Mouse (Mus musculus): ENCODE measurements around the gene Knstrn. TPM values are rescaled to one million over a fixed set of nuclear protein-coding genes. Genes with fewer than 3 reads are reported as not detected.

Knstrn gene
- total RNA-seq (2021): 1 to 10 TPM; 1.5 to 1.7 TPM
- long read RNA-seq, experiment 1, full-length matches to known transcripts: 1 of 1 reads
- long read RNA-seq, experiment 1, partial matches to known transcripts: 0 of 1 reads
- long read RNA-seq, experiment 1, other reads (novel, unspliced or antisense): 0 of 1 reads
- long read RNA-seq, experiment 2, partial matches to known transcripts: 0 of 1 reads
- long read RNA-seq, experiment 2, other reads (novel, unspliced or antisense): 1 of 1 reads

DNA sequence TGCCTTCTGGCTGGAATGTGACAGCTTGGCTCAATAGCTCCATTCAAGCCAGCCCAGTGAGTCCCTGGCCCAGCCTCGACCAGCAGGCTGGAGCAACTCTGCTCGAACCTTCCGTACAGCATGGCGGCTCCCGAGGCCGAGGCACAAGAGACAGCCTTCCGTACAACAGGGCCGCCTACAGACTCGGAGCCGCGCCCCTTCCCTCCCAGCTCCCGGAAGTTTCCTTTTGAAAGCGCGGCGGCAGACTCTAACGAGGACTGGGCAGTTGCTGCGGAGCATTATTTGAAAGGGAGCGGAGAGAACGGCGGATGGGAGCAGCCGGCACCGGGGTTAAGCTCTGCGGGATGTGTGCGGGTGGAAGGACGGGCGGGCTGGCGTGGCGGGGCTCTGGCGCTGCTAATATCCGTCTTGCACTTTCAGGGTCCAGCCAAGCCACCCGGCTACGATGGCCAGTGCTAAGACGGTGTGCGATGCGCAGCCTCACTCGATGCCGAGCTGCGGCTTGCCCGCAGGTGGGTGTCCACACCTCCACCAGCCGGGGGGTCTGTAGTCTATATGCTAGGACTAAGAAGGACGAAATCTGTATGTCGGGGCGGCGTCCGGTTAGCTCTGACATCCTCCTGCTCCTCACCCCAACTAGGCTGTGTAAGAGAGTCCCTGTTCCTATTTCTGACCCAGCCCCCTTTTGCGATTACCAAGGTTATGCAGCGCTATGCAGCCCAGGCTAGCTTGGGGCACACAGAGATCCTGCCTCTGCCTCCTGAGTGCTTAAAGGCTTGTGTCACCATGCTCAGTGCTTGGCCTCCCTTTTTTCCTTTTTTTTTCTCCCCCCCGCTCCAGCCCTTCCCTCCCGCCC, at the start of gene Knstrn:
Gene Knstrn, plus strand, starts transcription at position 23 of the 856 bp plus-strand sequence.
- peak; percentile 81 to 89 for DNase-seq (ENCODE audit: low spot score in 2 of 2)

DNA sequence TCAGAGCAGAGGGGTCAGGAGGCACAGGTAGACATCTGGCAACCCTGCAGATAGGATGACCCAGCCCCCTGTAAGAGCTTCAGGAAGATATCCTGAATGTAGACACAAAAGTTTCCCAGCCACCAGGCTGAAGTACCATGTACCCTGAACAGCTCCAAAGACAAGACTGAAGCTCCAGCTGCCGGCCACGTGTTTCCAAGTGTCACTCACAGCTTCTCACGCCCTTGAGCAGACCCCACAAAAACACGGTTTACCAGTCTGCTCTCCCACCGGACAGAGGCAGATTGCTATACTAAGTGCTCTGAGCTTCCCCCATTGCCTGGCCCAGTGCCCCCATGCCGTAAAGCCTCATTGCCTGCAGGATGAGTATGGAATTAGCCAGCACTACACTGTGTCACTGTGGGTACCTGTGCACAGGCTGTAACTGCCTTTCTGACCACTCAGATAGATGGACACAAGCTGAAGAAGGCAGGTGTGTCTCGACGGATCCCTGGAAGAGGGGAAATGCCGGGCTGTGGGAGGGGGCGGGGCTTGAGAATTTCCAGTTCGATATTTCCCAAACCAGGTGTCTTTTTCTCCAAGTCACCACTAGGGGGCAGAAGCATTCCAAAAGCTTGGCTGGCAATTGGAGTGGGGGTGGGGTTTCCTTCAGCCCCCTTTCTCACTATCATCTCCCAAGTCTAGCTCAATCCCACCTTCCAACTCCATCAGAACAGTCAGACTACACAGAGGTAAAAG, 49.5 kb upstream of the Knstrn start:
- DNase-seq (ENCODE audit: low spot score in 2 of 2): peak; percentile 33 to 54

DNA sequence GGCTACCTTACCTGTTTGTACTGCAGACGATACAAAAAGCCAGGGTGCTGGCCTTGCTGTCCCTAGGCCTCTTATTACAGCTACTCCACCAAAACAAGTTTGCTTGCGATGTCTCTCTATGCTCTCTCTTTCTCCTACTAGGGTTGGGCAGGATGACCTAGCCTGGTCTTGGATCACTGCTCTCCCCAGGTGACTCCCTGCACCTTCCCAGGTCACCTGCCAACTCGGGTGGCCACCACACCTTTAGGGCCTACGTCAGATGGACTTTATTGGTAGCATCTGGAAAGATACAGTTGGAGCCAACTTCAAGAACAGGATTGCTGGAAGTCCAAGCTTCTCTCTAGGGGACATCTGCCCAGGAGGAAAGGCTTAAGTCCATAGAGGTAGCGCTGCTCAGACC, 48.9 kb upstream of the Knstrn start:
- no peak for DNase-seq (ENCODE audit: low spot score in 2 of 2)

DNA sequence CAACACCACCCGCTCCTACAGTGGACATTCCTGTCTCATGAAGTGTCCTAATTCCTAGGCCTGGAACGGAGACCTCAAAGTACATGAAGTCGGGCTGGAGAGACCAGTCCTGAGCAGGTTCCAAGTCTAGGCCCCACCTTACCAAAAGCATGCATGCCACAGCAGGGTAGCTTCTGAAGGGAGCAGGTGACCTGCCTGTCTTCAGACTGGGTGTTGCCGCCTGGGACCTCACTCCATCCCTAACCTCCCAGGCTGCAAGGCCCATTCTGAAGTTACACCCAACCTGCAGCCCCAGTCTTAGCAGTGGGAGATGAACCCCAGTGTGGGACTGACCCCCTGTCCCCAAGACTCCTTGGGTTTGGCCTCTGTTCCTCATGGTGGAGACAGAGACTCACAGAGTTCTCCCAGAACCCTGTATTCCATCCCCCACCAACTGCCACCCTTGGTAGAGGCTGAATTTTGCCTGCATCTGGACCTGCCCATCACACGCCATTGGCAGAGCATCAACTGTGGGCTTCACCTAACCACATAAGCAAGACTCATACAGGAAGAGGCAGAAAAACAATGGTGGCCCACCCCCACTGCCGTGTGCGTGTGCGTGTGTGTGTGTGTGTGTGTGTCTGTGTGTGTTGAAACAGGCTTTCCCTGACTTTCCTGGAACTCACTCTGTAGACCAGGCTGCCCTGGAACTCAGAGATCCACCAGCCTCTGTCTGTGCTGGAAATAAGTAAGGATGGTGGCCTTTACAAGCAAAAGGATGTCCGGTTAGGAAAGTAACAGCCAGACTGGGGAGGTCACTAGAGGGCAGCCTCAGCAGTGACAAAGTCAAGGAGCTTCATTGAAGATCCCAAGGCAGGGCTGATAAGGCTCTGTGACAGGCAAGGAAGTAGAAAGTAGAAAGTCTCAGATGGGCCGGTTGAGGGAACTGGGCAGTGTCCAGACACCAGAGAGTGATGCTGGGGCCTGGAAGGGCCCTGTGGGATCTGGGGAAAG, 47.5 kb upstream of the Knstrn start:
- no peak for DNase-seq (ENCODE audit: low spot score in 2 of 2)

DNA sequence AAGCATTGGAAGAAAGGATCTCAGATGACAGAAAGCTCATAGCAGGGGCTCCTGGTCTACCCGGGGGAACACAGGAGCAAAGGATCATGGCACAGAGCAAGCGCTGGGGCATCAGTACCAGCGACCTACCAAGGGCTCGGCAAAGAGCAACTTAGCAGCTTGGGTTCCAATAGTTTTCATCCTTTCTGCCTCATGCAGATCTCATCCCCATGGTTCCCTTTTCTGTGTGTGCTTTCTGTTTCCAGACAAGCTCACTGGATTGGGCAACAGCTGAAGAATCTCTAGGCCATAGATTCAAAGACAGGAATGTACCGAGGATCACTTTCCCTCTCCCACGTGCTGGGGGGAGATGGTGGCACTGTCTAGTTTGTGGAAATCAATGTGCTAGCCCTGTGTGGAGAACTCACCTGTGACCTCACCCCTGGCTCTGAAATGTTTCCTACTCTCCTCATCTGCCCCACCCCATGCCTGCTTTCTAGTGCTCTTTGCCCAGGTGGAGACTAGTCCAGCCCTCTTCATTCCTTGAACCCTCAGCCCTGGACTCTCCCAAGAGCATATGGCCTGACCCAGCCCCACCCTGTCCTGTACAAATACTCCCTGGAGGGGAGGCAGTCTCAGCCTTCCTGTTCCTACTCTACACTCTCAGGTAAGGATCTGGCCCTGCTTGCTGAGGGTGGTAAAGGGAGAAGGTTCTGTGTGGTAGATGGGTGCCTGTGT, 41.5 kb upstream of the Knstrn start, which contains the start of gene Phgr1:
Gene Phgr1, plus strand, starts transcription at position 612 of the 717 bp plus-strand sequence.
- no peak for DNase-seq (ENCODE audit: low spot score in 2 of 2)

DNA sequence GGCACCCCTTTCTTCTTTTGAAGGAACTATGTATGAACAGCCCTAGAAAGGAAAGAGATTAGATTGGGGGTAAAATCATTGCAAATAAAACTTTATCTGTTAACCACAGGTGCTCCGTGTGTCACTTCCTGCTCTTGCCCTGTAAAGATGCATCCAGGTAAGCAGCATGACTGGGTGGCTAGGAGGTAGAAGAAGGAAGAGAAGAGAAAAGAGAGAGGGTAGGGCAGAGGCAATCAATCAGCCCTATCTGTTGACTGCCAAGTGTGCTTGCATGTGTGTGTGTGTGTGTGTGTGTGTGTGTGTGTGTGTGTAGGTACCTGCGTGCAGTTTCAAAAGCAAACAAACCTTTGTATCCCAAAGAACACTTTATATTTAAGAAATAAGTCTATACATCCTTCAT, 39.3 kb upstream of the Knstrn start:
- DNase-seq (ENCODE audit: low spot score in 2 of 2): no peak

DNA sequence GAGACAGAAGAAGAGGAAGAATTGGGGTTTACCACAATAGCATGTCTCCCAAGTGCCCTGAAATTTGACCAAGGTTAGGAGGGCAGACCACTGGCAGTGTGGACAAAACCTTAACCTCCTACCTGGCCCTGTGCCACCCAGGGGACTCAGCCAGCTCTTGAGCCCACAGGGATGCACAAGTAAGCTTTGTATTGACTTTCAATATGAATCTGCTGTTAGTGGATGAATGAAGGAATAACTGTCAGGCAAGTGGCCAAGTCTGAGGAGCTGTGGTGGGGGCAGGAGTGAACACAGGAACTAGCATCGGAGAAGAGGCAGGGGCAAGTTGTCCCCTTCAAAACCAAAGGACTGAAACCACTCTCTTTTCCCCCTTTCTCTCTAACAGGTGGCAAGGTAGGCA, 38.4 kb upstream of the Knstrn start:
- peak; percentile 41 to 51 for DNase-seq (ENCODE audit: low spot score in 2 of 2)

DNA sequence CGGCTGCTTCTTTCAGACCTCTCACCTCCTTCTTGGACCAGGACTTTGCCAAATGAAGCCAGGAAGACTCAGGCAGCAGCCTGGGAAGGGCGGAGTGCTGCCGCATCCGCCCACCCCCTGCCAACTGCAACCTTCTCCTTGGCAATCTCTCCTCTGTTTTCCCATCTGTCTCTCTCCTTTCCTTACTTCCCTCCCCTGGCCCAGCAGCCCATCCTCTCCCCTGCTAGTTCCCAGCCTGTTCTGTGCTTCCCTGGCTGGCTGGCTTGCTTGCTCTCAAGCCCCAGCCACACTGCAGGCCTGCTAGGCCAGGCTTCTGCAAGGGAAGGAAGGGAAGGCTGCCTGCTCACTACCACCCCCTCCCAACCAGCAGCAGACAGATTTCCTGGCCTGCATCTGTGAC, 38.0 kb upstream of the Knstrn start:
- peak; percentile 70 to 84 for DNase-seq (ENCODE audit: low spot score in 2 of 2)

DNA sequence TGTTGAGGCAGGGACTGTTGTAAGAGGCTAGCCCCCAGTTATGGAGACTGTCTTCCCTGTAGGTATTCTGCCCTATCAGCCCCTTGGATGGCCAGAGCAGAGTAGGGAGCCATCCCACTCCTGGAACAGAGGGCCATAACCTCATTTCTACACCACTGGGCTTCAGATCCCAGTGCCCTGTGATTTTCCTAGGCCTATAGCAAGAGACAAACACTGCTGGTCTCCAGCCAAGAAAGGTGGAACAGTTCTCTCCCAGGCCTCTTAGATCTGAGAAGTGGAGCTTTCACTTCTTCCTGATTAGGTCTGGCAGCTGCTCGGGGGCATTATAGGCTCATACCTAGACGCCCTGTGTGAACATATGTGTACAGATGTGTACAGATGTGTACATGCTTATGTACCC, 37.5 kb upstream of the Knstrn start:
- no peak for DNase-seq (ENCODE audit: low spot score in 2 of 2)

DNA sequence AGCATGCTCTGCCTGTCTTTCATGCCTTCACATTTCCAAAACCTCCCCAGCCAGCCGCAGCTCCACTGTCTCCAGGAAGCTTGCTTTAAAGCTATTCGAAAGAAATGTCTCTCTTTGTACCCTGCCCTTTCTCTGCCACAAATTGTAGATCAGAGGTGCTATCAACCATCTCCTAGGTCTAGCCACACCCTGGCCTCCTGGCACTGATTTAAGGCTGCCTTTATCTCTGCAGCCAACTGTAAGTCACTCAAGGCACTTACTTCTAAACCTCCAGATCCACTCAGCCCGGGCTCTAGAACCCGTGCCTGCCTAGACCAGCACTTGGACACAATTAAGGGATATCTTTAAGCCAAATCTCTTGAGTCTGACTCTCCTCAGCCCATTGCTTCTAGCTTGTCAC, 35.4 kb upstream of the Knstrn start:
- no peak for DNase-seq (ENCODE audit: low spot score in 2 of 2)

DNA sequence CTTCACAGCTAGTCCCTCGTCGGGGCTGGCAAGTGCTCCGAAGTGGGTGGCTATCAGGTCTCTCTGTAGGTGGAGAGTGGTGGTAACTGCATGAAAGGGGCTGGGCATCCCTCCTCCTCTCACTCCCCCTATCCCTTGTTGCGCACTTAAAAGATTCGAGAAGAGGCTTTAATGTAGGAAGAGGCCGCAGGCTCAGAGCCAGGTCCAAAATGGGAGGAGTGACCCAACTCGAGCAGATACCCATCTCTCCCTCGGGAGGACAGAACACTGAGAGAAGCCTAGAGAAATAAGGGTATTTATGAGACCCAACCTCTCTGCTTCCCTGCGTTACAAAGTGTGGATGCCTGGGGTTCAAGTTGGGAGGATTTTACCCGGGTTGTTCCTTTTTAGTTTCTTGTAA, 34.7 kb upstream of the Knstrn start:
- no peak for DNase-seq (ENCODE audit: low spot score in 2 of 2)

DNA sequence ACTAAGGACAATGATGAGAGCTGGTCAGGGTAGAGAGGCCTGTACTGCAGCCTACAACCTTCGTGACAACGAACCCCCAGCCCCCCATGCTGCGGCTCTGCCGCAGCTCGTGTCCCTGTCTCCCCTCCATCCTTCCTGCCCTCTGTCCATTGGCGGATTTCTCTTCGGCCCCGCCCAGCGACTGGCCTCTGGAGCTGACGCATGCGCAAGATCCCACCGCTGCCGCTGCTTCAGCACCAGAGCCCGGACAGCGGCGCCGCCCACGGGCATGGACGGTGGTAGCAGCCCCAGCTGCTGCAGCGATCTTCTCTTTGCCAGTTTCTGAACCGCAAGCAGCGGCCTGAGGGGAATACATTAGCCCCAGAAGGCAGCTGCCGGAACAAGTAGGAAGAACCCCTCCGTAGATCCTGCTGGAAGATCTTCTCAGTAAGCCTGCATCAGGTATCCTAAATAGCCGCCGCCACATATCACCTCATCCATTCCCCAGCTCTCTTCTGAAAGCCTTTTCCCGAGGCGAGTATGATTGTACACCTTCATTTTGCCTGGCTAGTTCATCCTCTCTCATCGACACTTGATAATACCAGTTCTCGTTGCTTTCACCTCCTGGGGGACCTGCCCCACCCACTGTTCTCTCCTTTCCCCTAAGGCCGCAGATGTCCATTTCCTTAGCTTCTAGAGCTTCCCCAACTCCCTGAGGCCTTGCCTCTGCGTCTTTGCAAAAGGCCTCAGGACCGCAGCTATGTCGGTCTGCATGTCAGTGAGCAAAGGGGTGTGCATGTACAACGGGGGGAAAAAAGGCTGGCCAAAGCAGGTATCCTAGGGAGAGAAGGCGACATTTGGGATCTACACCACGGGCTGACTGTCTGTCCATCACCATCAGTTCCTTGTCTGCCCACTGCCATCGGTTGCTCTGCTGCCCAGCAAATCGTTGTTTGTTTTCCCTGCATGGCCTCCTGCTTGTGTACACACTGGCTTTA, 34.0 kb upstream of the Knstrn start, which contains the start of gene Disp2:
Gene Disp2, plus strand, starts transcription at position 216 of the 977 bp plus-strand sequence.
- peak; percentile 97 to 98 for DNase-seq (ENCODE audit: low spot score in 2 of 2)

DNA sequence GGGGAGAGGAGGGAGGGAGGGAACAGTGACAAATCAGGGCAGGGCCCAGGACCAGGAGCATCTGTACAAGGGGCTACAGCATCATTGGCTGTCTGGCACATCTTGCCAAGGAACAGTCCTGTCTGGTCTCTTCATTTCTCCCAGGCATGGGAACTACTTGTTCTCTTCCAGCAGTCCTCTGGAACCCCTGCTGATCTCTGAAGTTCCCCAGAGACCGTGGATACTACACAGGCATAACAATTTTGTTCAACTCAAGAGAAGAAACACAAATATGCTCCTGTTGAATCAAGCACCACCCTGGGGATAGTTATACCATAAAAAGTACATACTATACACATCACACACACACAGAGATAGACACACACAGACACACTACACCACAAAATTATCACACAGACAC, 32.7 kb upstream of the Knstrn start:
- DNase-seq (ENCODE audit: low spot score in 2 of 2): no peak

DNA sequence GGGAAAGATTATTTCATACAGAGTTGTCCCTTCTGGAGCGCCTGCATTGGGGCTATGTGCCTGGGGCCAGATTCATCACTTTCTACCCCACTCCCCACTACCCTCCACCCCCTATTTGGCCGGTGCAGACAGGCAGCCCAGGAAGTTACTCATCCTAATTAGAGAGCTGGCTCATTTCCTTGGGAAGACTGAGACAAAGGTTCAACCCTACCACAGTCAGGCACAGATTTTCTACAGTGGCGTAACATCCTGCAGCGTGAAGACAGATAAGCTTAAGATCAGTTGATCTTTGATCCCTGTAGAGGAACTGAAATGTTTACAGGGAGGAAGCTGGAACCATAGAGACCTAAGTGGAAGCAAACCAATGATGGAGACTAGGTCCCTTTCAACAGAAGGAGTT, 31.5 kb upstream of the Knstrn start:
- DNase-seq (ENCODE audit: low spot score in 2 of 2): no peak

DNA sequence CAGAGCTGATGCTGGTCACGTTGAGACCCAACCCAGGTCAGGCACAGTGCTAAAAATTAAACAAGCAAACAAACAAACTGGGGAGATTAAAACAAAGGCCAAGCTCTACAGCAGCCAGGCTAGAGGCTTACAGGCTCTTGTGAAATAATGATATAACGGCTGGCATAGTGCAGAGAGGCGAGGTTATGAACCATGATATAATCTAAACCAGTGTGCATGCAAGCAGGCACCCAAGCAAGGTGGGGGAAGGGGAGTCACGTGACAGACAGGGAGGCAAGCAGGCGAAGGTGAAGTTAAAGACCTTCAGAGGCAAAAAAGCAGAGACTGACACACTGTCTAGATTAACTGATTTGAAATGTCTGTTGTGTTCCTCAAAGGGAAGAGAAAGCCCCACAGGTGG, 30.7 kb upstream of the Knstrn start:
- no peak for DNase-seq (ENCODE audit: low spot score in 2 of 2)

DNA sequence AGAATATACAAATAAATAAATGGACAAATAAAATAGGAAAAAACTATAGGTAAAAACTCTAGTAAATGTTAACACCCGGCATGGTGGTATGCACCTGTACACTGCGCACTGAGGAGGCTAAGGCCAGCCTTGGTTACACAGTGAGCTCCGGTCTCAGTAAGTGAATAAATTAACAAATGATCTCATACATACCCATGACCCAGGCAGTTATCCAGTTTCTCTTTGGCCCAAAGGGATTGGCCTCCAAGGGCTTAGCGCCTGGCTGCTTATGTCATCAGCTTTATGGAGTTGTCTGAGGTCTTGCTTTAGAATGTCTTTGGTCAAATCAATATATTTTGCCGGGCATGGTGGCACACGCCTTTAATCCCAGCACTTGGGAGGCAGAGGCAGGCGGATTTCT, 30.1 kb upstream of the Knstrn start:
- no peak for DNase-seq (ENCODE audit: low spot score in 2 of 2)

DNA sequence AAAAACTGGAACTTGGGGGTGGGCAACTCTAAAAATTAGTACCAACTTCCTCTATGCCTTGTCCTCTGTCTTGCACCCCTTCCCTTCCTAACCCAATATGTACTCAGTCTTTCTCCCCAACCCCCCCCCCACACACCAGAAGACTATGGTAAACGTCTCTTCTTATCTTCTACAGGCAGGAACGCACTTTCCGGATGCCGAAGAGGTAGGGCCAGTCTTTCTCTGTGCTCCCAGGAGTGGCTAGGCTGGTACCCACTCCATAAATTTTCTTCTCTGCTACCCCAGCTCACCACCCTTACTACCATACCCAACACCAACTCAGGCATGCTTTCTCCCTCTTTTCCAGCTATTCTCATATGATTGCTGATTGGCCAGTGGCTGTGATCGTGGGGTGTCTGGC, 27.3 kb upstream of the Knstrn start:
- DNase-seq (ENCODE audit: low spot score in 2 of 2): no peak

DNA sequence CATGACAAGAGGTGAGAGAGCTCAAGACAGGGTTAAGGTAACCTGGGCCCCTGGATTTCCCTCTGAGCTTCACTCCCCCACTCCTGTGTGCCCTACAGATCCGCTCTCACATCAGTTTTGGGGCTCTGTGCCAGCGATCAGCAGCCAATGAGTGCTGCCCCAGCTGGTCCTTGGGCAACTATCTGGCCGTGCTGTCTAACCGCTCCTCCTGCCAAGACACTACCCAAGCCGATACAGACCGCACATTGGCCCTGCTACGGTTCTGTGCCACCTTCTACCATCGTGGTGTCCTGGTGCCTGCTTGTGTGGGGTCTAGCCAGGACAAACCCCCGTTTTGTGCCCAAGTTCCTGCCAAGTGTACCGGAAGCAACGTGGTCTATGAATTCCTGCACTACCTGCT, 24.3 kb upstream of the Knstrn start:
- no peak for DNase-seq (ENCODE audit: low spot score in 2 of 2)

DNA sequence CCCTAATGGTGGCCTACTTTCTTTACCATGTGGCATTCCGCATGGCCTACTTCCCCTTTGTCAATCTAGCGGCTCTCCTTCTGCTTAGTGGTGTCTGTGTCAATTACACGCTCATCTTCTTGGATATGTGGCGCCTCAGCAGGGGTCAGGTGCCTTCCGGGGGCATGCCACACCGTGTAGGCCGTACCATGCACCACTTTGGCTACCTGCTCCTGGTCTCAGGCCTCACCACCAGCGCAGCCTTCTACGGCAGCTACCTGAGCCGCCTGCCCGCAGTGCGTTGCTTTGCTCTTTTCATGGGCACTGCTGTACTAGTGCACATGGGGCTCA, 23.6 kb upstream of the Knstrn start:
- DNase-seq (ENCODE audit: low spot score in 2 of 2): no peak

All from left cerebral cortex, adult 18-20 months (tissue).